Mouse (Mus musculus): Measurements from ENCODE around the gene Syce1l. TPM values are rescaled to one million over a fixed set of nuclear protein-coding genes. Genes with fewer than 3 reads are reported as not detected.

Syce1l gene
- not detected for polyA plus RNA-seq (2017; shearing (Covaris generic))

- ATAC-seq = no peak
Observed at GRCm38 (mm10) chr8:113642926-113643325, at the start of gene Syce1l. TSS of gene Syce1l (plus strand) at chr8:113643213.

GRCm38 (mm10) chr8:113598401-113598800 is 44.6 kb upstream of the Syce1l start:
- no peak for ATAC-seq

- no peak for ATAC-seq
Observed at GRCm38 (mm10) chr8:113632634-113633033, 10.4 kb upstream of the Syce1l start.

- ATAC-seq = no peak
Observed at GRCm38 (mm10) chr8:113634161-113634560, 8.9 kb upstream of the Syce1l start.

- peak; percentile 85 for ATAC-seq
Observed at GRCm38 (mm10) chr8:113634670-113635591, 8.1 kb upstream of the Syce1l start, which contains the start of gene Mon1b. TSS of gene Mon1b (plus strand) at chr8:113635587.

- ATAC-seq = peak; percentile 58
Observed at GRCm38 (mm10) chr8:113635592-113636279, 7.3 kb upstream of the Syce1l start.

GRCm38 (mm10) chr8:113636280-113636628 is 6.8 kb upstream of the Syce1l start:
- ATAC-seq = no peak

- no peak for ATAC-seq
Observed at GRCm38 (mm10) chr8:113640357-113640756, 2.7 kb upstream of the Syce1l start.

- ATAC-seq = no peak
Observed at GRCm38 (mm10) chr8:113643479-113644210, 632 bp downstream of the Syce1l start.

GRCm38 (mm10) chr8:113645220-113645619 is 2.2 kb downstream of the Syce1l start:
- no peak for ATAC-seq

- no peak for ATAC-seq
Observed at GRCm38 (mm10) chr8:113652450-113652849, 9.4 kb downstream of the Syce1l start.

GRCm38 (mm10) chr8:113653151-113653550 is 10.1 kb downstream of the Syce1l start:
- no peak for ATAC-seq

GRCm38 (mm10) chr8:113656154-113656553 is 13.1 kb downstream of the Syce1l start:
- ATAC-seq = peak; percentile 99

GRCm38 (mm10) chr8:113656681-113657298 is 13.8 kb downstream of the Syce1l start:
- ATAC-seq = peak; percentile 8

- no peak for ATAC-seq
Observed at GRCm38 (mm10) chr8:113660128-113660527, 17.1 kb downstream of the Syce1l start.

GRCm38 (mm10) chr8:113664544-113664943 is 21.5 kb downstream of the Syce1l start:
- ATAC-seq = peak; percentile 93

- ATAC-seq = no peak
Observed at GRCm38 (mm10) chr8:113665036-113665435, 22.0 kb downstream of the Syce1l start.

GRCm38 (mm10) chr8:113665951-113666350 is 22.9 kb downstream of the Syce1l start:
- no peak for ATAC-seq

- ATAC-seq = no peak
Observed at GRCm38 (mm10) chr8:113666714-113667432, 23.9 kb downstream of the Syce1l start.

GRCm38 (mm10) chr8:113669924-113670323 is 26.9 kb downstream of the Syce1l start:
- peak; percentile 10 for ATAC-seq

GRCm38 (mm10) chr8:113672599-113673255 is 29.7 kb downstream of the Syce1l start:
- ATAC-seq = no peak

Data from activated CD4-positive, CD25-positive, alpha-beta regulatory T cell, adult 4 months (primary cell).